Mouse (Mus musculus) fat pad, adult 2 months (tissue): ENCODE data around the gene Sct.

Experiments
- DNase-seq: peaks from one replicate; pipeline ENCODE4 v3.0.0-alpha.2; 2011; ENCODE audit warnings: low read depth, low spot score; ENCODE audit errors: extremely low read depth

Sct gene

GRCm38 (mm10) chr7:141230570-141230969 lies 48.4 kb downstream of the Sct start:
- DNase-seq: no peak

GRCm38 (mm10) chr7:141229702-141230101 lies 49.2 kb downstream of the Sct start:
- DNase-seq: no peak
